Mouse (Mus musculus): ENCODE data around the gene Ncam1. TPM values are rescaled to one million over a fixed set of nuclear protein-coding genes. Genes with fewer than 3 reads are reported as not detected.

The Ncam1 gene
- total and polyA plus RNA-seq, 3 experiments: 0.08 TPM; not detected in 2

DNA sequence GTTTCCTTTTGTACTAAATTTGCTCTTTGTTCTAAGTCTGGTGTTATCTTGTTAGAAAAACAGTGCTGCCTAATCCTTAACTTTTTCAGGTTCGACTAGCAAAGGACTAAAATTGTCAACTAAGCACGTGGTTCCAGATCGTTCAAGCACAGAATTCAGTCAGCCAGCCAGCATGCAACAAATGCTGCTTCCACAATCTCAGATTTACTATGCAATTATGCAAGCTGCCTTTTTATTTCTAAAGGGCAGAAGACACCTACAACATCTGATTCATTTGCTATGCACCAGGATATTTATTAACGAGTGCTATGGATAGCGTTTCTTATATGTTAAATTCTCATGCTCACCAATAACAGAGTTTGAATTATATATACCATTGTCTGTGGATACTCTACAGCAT, 2.8 kb downstream of the Ncam1 start:
- H3K4me1 ChIP-seq (ENCODE audit: control insufficient read depth in 1 of 2, insufficient read depth in 2 of 2): no peaks in the 10 kb centered on the region
- TF ChIP-seq SIN3A (IDR thresholded peaks at IDR 0.05; ENCODE audit: low read length) (no peak), UBTF (IDR thresholded peaks at IDR 0.05; ENCODE audit: low read depth, low read length) (no peak), POLR2A (IDR thresholded peaks at IDR 0.05; ENCODE audit: low read depth, low read length) (no peak), E2F4 (IDR thresholded peaks at IDR 0.05; ENCODE audit: insufficient replicate concordance, low read depth, low read length) (no peak), TBP (conservative IDR thresholded peaks at IDR 0.05; ENCODE audit: low read depth, low read length) (no peak), CHD1 (IDR thresholded peaks at IDR 0.05; ENCODE audit: low read depth, low read length) (no peak), NELFE (IDR thresholded peaks at IDR 0.05; ENCODE audit: low read depth, low read length) (no peak), MAZ (IDR thresholded peaks at IDR 0.05; ENCODE audit: low read depth, low read length) (no peak), ZMIZ1 (IDR thresholded peaks at IDR 0.05; ENCODE audit: low read depth, low read length) (no peak)
- H3K27ac ChIP-seq (ENCODE audit: insufficient read depth, low read depth): no peak overlapping the region
- in situ Hi-C loops (cut with MboI; ENCODE audit: low pct_ligation_motif_present, low pct_unique_long_range_greater_than_20kb, low sequenced_read_pairs) (no loop called here), dilution Hi-C loops (cut with MboI; ENCODE audit: extremely low pct_ligation_motif_present, extremely low pct_unique_long_range_greater_than_20kb, low sequenced_read_pairs) (no loop called here)
- H3K4me3 ChIP-seq (replicated peaks in 1 of 3; ENCODE audit: low read depth in 2 of 3, low read length in 2 of 3, poor library complexity in 1 of 3): no peak overlapping the region
- H3K9me3 ChIP-seq (replicated peaks; ENCODE audit: low read length): peaks cover 2% of the 10 kb centered on the region
- no peak overlapping the region for H3K9ac ChIP-seq (ENCODE audit: insufficient read depth, low read depth)
- no peaks in the 10 kb centered on the region for H3K36me3 ChIP-seq (replicated peaks in 1 of 2; ENCODE audit: control insufficient read depth in 1 of 2, insufficient read depth in 1 of 2, low read length in 1 of 2)
- H3K79me2 ChIP-seq (replicated peaks; ENCODE audit: control insufficient read depth, extremely low read depth, insufficient read depth, poor library complexity, severe bottlenecking): no peaks in the 10 kb centered on the region
- DNase-seq (ENCODE audit: extremely low read depth): no peak
- H3K4me2 ChIP-seq (ENCODE audit: insufficient read depth, low read depth, poor library complexity, severe bottlenecking): no peak overlapping the region
- no peaks in the 10 kb centered on the region for H3K27me3 ChIP-seq (replicated peaks)

DNA sequence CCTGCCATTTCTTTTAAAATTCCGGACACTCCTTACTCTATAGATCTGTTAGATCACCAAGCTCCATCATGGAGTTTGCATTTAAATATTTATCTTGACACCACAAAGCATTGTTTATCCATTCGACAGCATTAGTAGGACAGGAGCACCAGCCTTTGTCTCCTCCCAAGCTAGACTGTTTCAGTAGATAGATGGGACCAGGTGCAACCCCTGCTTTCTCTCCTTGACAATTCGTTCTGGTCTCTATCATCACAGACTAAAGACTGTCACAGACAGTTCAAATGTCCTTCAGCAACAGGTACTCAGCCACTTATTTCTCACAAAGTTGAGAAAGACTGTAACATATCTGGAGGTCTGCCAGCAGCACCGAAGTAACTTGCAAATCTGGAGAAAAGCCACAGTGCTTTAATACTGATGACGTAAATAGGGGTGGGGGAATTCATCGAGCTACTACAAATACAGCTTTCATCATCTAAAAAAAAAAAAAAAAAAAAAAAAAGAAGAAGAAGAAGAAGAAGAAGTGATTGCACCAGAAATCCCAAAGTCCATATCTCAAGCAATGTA, 4.7 kb downstream of the Ncam1 start:
- no peak for DNase-seq (ENCODE audit: extremely low read depth)
- Histone ChIP-seq H3K4me2 (ENCODE audit: insufficient read depth, low read depth, poor library complexity, severe bottlenecking) (no peak overlapping the region), H3K9me3 (replicated peaks; ENCODE audit: low read length) (peaks cover 2% of the 10 kb centered on the region), H3K79me2 (replicated peaks; ENCODE audit: control insufficient read depth, extremely low read depth, insufficient read depth, poor library complexity, severe bottlenecking) (no peaks in the 10 kb centered on the region), H3K27me3 (replicated peaks) (no peaks in the 10 kb centered on the region), H3K4me1 (ENCODE audit: control insufficient read depth in 1 of 2, insufficient read depth in 2 of 2) (no peaks in the 10 kb centered on the region), H3K4me3 (replicated peaks in 1 of 3; ENCODE audit: low read depth in 2 of 3, low read length in 2 of 3, poor library complexity in 1 of 3) (no peak overlapping the region), H3K36me3 (replicated peaks in 1 of 2; ENCODE audit: control insufficient read depth in 1 of 2, insufficient read depth in 1 of 2, low read length in 1 of 2) (no peaks in the 10 kb centered on the region), H3K27ac (ENCODE audit: insufficient read depth, low read depth) (no peak overlapping the region), H3K9ac (ENCODE audit: insufficient read depth, low read depth) (no peak overlapping the region)
- TF ChIP-seq TCF12 (IDR thresholded peaks at IDR 0.05; ENCODE audit: low read depth, low read length): no peak
- TF ChIP-seq MEF2A (IDR thresholded peaks at IDR 0.05; ENCODE audit: borderline replicate concordance, low read depth, low read length): no peak
- no peak for TF ChIP-seq HCFC1 (IDR thresholded peaks at IDR 0.05; ENCODE audit: low read depth, low read length)
- TF ChIP-seq NRF1 (IDR thresholded peaks at IDR 0.05; ENCODE audit: low read depth, low read length): no peak
- TF ChIP-seq RCOR1 (conservative IDR thresholded peaks at IDR 0.05; ENCODE audit: low read depth, low read length): no peak
- no peak for TF ChIP-seq TBP (conservative IDR thresholded peaks at IDR 0.05; ENCODE audit: low read depth, low read length)
- no peak for TF ChIP-seq ZNF384 (IDR thresholded peaks at IDR 0.05; ENCODE audit: low read depth, low read length)
- no peak for TF ChIP-seq IRF4 (IDR thresholded peaks at IDR 0.05; ENCODE audit: low read depth, low read length)
- no peak for TF ChIP-seq CTCF (conservative IDR thresholded peaks at IDR 0.05 in 1 of 2, IDR thresholded peaks at IDR 0.05 in 1 of 2; ENCODE audit: low read depth in 2 of 2, low read length in 2 of 2)
- TF ChIP-seq ZKSCAN1 (IDR thresholded peaks at IDR 0.05; ENCODE audit: borderline replicate concordance, low read depth, low read length): no peak
- TF ChIP-seq ETS1 (conservative IDR thresholded peaks at IDR 0.05; ENCODE audit: low read depth, low read length): no peak
- no peak for TF ChIP-seq MAFK (IDR thresholded peaks at IDR 0.05; ENCODE audit: insufficient replicate concordance, low read length)
- TF ChIP-seq USF2 (conservative IDR thresholded peaks at IDR 0.05; ENCODE audit: low read depth, low read length): no peak
- no peak for TF ChIP-seq UBTF (IDR thresholded peaks at IDR 0.05; ENCODE audit: low read depth, low read length)
- in situ Hi-C loops (cut with MboI; ENCODE audit: low pct_ligation_motif_present, low pct_unique_long_range_greater_than_20kb, low sequenced_read_pairs) (no loop called here), dilution Hi-C loops (cut with MboI; ENCODE audit: extremely low pct_ligation_motif_present, extremely low pct_unique_long_range_greater_than_20kb, low sequenced_read_pairs) (no loop called here)
